In the genomic region with DNA sequence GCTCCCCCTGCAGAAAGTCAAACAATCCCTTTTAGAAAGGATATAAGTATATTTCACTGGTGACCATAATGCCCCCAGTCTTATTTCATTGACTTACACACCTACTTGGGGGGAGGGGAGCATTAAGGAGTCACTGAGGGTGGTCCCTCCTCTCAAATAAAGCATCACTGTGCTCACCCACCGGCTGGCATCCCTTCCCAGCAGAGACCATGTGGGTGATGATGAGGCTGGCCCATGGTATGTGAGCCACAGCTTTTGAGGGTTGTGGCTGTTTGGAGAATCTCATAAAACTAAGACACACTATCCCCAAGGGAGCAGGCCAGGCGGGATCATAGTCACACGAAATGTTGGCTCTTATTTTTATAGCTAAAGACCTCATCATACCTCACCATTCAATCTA, we compare ENCODE assay signal across 30 mouse cellular contexts.
"Had no signal": no experiment of that assay in that cellular context is flagged by ENCODE, and none has a peak within 500 bp of the region (broad histone marks: within the 10 kb centered on the region; RNA-seq: fewer than 3 reads in every experiment).

No protein-coding gene starts in this region.

- DNase-seq: left cerebral cortex, postnatal 4 days; liver; liver, embryonic 13.5 days; liver, postnatal 0 days; lung, adult 18-20 months; lung, adult 2 months; lung, embryonic 14.5 days; lung, postnatal 10 days; lung, postnatal 14 days; lung, postnatal 36 days; lung, postnatal 4 days; midbrain, embryonic 14.5 days had no signal

- H3K27ac ChIP-seq: left cerebral cortex, adult 2 months; limb, embryonic 13.5 days; limb, embryonic 15.5 days; liver, embryonic 12.5 days; liver, embryonic 13.5 days; liver, embryonic 14.5 days; liver, embryonic 15.5 days; lung, embryonic 15.5 days; macrophage; midbrain, embryonic 12.5 days; midbrain, embryonic 13.5 days; midbrain, embryonic 15.5 days; neural tube, embryonic 12.5 days had no signal

- H3K4me2 ChIP-seq: limb, embryonic 12.5 days; limb, embryonic 13.5 days; limb, embryonic 15.5 days; liver, embryonic 11.5 days; liver, embryonic 12.5 days; liver, embryonic 13.5 days; liver, embryonic 15.5 days; lung, embryonic 14.5 days; lung, embryonic 15.5 days; midbrain, embryonic 12.5 days; midbrain, embryonic 13.5 days; midbrain, embryonic 15.5 days; neural tube, embryonic 12.5 days had no signal

- H3K4me1 ChIP-seq: liver, embryonic 12.5 days; liver, embryonic 13.5 days; liver, embryonic 15.5 days; megakaryocyte, embryonic 14.5 days; neural tube, embryonic 12.5 days had no signal

- H3K36me3 ChIP-seq: limb, embryonic 12.5 days; limb, embryonic 13.5 days; limb, embryonic 15.5 days; liver, embryonic 12.5 days; liver, embryonic 13.5 days; liver, embryonic 15.5 days; lung, embryonic 15.5 days; midbrain, embryonic 12.5 days; midbrain, embryonic 13.5 days; midbrain, embryonic 15.5 days; neural tube, embryonic 12.5 days had no signal

- ATAC-seq: liver, embryonic 12.5 days; liver, postnatal 0 days; lung, postnatal 0 days; midbrain, embryonic 13.5 days; midbrain, embryonic 15.5 days; midbrain, embryonic 16.5 days had no signal

- H3K4me3 ChIP-seq: left cerebral cortex, adult 2 months; limb, embryonic 12.5 days; limb, embryonic 13.5 days; limb, embryonic 15.5 days; liver, embryonic 12.5 days; liver, embryonic 13.5 days; liver, embryonic 15.5 days; lung, embryonic 15.5 days; megakaryocyte, embryonic 14.5 days; midbrain, embryonic 12.5 days; midbrain, embryonic 13.5 days; midbrain, embryonic 15.5 days; myocyte; neural tube, embryonic 12.5 days had no signal

- H3K9me3 ChIP-seq: limb, embryonic 15.5 days; liver, embryonic 13.5 days; liver, embryonic 15.5 days; lung, embryonic 15.5 days; midbrain, embryonic 13.5 days; midbrain, embryonic 15.5 days had no signal

- H3K9ac ChIP-seq: limb, embryonic 12.5 days; limb, embryonic 13.5 days; limb, embryonic 15.5 days; liver, embryonic 12.5 days; liver, embryonic 13.5 days; liver, embryonic 14.5 days; liver, embryonic 15.5 days; liver, postnatal 0 days; lung, embryonic 14.5 days; lung, embryonic 15.5 days; midbrain, embryonic 12.5 days; midbrain, embryonic 13.5 days; midbrain, embryonic 15.5 days; neural tube, embryonic 12.5 days had no signal

- H3K27me3 ChIP-seq: limb, embryonic 12.5 days; limb, embryonic 13.5 days; limb, embryonic 15.5 days; liver, embryonic 12.5 days; liver, embryonic 13.5 days; liver, embryonic 15.5 days; lung, embryonic 15.5 days; midbrain, embryonic 12.5 days; midbrain, embryonic 13.5 days; midbrain, embryonic 15.5 days; neural tube, embryonic 12.5 days had no signal
